Mouse (Mus musculus) B cell, adult 2 months (primary cell): ENCODE results near the gene Capn3.

Source experiments
- DNase-seq, 2 experiments: peaks; one replicate each; pipeline ENCODE4 v3.0.0; 2022

Gene Capn3

GRCm38 (mm10) chr2:120482506-120483389 is 26.9 kb downstream of the Capn3 start:
- DNase-seq, result no peak

GRCm38 (mm10) chr2:120484241-120484640 is 28.4 kb downstream of the Capn3 start:
- DNase-seq, result no peak

- DNase-seq, result no peak
Observed at GRCm38 (mm10) chr2:120493254-120493653, 37.4 kb downstream of the Capn3 start.

- DNase-seq, result no peak
Observed at GRCm38 (mm10) chr2:120496511-120496910, 40.7 kb downstream of the Capn3 start.

- DNase-seq, result peak; percentile 13 to 22
Observed at GRCm38 (mm10) chr2:120499971-120500471, 44.2 kb downstream of the Capn3 start.

- DNase-seq, result no peak
Observed at GRCm38 (mm10) chr2:120501136-120501918, 45.5 kb downstream of the Capn3 start.

GRCm38 (mm10) chr2:120501931-120502604 is 46.2 kb downstream of the Capn3 start:
- DNase-seq, result no peak

GRCm38 (mm10) chr2:120502605-120502990 is 46.8 kb downstream of the Capn3 start:
- DNase-seq, result no peak

GRCm38 (mm10) chr2:120503094-120503493 is 47.3 kb downstream of the Capn3 start:
- DNase-seq, result no peak

GRCm38 (mm10) chr2:120503992-120504391 is 48.2 kb downstream of the Capn3 start:
- no peak for DNase-seq

- no peak for DNase-seq
Observed at GRCm38 (mm10) chr2:120514181-120514580, 58.4 kb downstream of the Capn3 start.

GRCm38 (mm10) chr2:120518547-120519210 is 62.9 kb downstream of the Capn3 start:
- DNase-seq, result no peak

GRCm38 (mm10) chr2:120526771-120527170 is 71.0 kb downstream of the Capn3 start:
- no peak for DNase-seq

GRCm38 (mm10) chr2:120529531-120529930 is 73.7 kb downstream of the Capn3 start:
- no peak for DNase-seq

GRCm38 (mm10) chr2:120531223-120531622 is 75.4 kb downstream of the Capn3 start:
- no peak for DNase-seq

GRCm38 (mm10) chr2:120539333-120539732 is 83.5 kb downstream of the Capn3 start:
- DNase-seq, result peak; percentile 18 to 22

GRCm38 (mm10) chr2:120539778-120540208 is 84.0 kb downstream of the Capn3 start:
- DNase-seq, result peak; percentile 39 to 55

- no peak for DNase-seq
Observed at GRCm38 (mm10) chr2:120544732-120545131, 88.9 kb downstream of the Capn3 start.
